Mouse (Mus musculus): ENCODE measurements at regions not wholly inside any gene's neighbourhood (a gene's known extent, or its start where the extent isn't known, plus 50 kb on each side); places are given as distances from the start of the nearest gene placed in this dataset.

- DNase-seq (ENCODE audit: low read depth), result no peak
Observed at GRCm38 (mm10) chr3:143806940-143807339, 398.1 kb downstream of the Lmo4 start.

GRCm38 (mm10) chr3:143797850-143798249, 407.2 kb downstream of the Lmo4 start:
- DNase-seq (ENCODE audit: low read depth), result no peak

- DNase-seq (ENCODE audit: low read depth), result no peak
Observed at GRCm38 (mm10) chr3:143790905-143791304, 414.1 kb downstream of the Lmo4 start.

- no peak for DNase-seq (ENCODE audit: low read depth)
Observed at GRCm38 (mm10) chr3:143789932-143790570, 415.0 kb downstream of the Lmo4 start.

GRCm38 (mm10) chr3:143786889-143787288, 418.1 kb downstream of the Lmo4 start:
- DNase-seq (ENCODE audit: low read depth), result no peak

GRCm38 (mm10) chr3:143784353-143784791, 420.6 kb downstream of the Lmo4 start:
- DNase-seq (ENCODE audit: low read depth), result no peak

GRCm38 (mm10) chr3:143778161-143778560, 426.9 kb downstream of the Lmo4 start:
- DNase-seq (ENCODE audit: low read depth), result no peak

- DNase-seq (ENCODE audit: low read depth), result no peak
Observed at GRCm38 (mm10) chr3:143759337-143759736, 445.7 kb downstream of the Lmo4 start.

GRCm38 (mm10) chr3:143753197-143753596, 451.8 kb downstream of the Lmo4 start:
- DNase-seq (ENCODE audit: low read depth), result no peak

- no peak for DNase-seq (ENCODE audit: low read depth)
Observed at GRCm38 (mm10) chr3:143752660-143753059, 452.4 kb downstream of the Lmo4 start.

GRCm38 (mm10) chr3:143750128-143750527, 454.9 kb downstream of the Lmo4 start:
- no peak for DNase-seq (ENCODE audit: low read depth)

GRCm38 (mm10) chr3:143743649-143744048, 461.4 kb downstream of the Lmo4 start:
- DNase-seq (ENCODE audit: low read depth), result no peak

GRCm38 (mm10) chr3:143742786-143743571, 462.0 kb downstream of the Lmo4 start:
- no peak for DNase-seq (ENCODE audit: low read depth)

GRCm38 (mm10) chr3:143738676-143739075, 466.3 kb downstream of the Lmo4 start:
- DNase-seq (ENCODE audit: low read depth), result no peak

- DNase-seq (ENCODE audit: low read depth), result no peak
Observed at GRCm38 (mm10) chr3:143737844-143738243, 467.2 kb downstream of the Lmo4 start.

GRCm38 (mm10) chr3:143736651-143737398, 468.2 kb downstream of the Lmo4 start:
- DNase-seq (ENCODE audit: low read depth), result no peak

- DNase-seq (ENCODE audit: low read depth), result no peak
Observed at GRCm38 (mm10) chr3:143734791-143735190, 470.2 kb downstream of the Lmo4 start.

- DNase-seq (ENCODE audit: low read depth), result no peak
Observed at GRCm38 (mm10) chr3:143732966-143733725, 471.9 kb downstream of the Lmo4 start.

- no peak for DNase-seq (ENCODE audit: low read depth)
Observed at GRCm38 (mm10) chr3:143729473-143730076, 475.4 kb downstream of the Lmo4 start.

- no peak for DNase-seq (ENCODE audit: low read depth)
Observed at GRCm38 (mm10) chr3:143722571-143722970, 482.4 kb downstream of the Lmo4 start.

- DNase-seq (ENCODE audit: low read depth), result no peak
Observed at GRCm38 (mm10) chr3:143722082-143722481, 482.9 kb downstream of the Lmo4 start.

GRCm38 (mm10) chr3:143713183-143713582, 491.8 kb downstream of the Lmo4 start:
- DNase-seq (ENCODE audit: low read depth), result no peak
